Mouse (Mus musculus) stomach, postnatal 0 days (tissue): Measurements from ENCODE around the gene Cars. TPM values are rescaled to one million over a fixed set of nuclear protein-coding genes. Genes with fewer than 3 reads are reported as not detected.

Source experiments
- ATAC-seq: fragments of 200-750 bp; cut with Nextera tagmentation; 2 replicates; pipeline ENCODE4 v1.8.0; 2017; ENCODE audit not compliant: low FRiP score, low TSS enrichment
- DNase-seq: peaks from one replicate; pipeline ENCODE4 v3.0.0-alpha.2; 2016; ENCODE audit warnings: low spot score
- H3K27ac ChIP-seq: fragments of 300-500 bp; sonication (generic); replicated peaks from 2 replicates; pipeline ENCODE4 v1.5.1; 2014; ENCODE audit warnings: mild to moderate bottlenecking, control low read depth
- H3K27me3 ChIP-seq: fragments of 300-500 bp; sonication (generic); 2 replicates; pipeline ENCODE4 v1.6.1; 2014; ENCODE audit warnings: low read length; ENCODE audit not compliant: control insufficient read depth, insufficient read depth
- H3K36me3 ChIP-seq: fragments of 300-500 bp; sonication (generic); 2 replicates; pipeline ENCODE4 v1.6.1; 2014; ENCODE audit warnings: low read length, mixed read lengths; ENCODE audit not compliant: control insufficient read depth, insufficient read depth
- H3K4me1 ChIP-seq: fragments of 300-500 bp; sonication (generic); replicated peaks from 2 replicates; pipeline ENCODE4 v1.6.1; 2014; ENCODE audit warnings: antibody characterized with exemption; ENCODE audit not compliant: control insufficient read depth, insufficient read depth
- H3K4me2 ChIP-seq: fragments of 300-500 bp; sonication (generic); replicated peaks from 2 replicates; pipeline ENCODE4 v1.6.1; 2014; ENCODE audit warnings: low read depth, mild to moderate bottlenecking, control low read depth, moderate library complexity
- H3K4me3 ChIP-seq: fragments of 300-500 bp; sonication (generic); 2 replicates; pipeline ENCODE4 v1.5.1; 2014; ENCODE audit warnings: low read depth, low read length, control low read depth
- H3K9ac ChIP-seq: fragments of 300-500 bp; sonication (generic); 2 replicates; pipeline ENCODE4 v1.6.1; 2014; ENCODE audit warnings: mild to moderate bottlenecking, low read length, control low read depth, mixed read lengths
- H3K9me3 ChIP-seq: fragments of 300-500 bp; sonication (generic); 2 replicates; pipeline ENCODE4 v1.6.1; 2016; ENCODE audit warnings: low read length; ENCODE audit not compliant: control insufficient read depth
- CTCF ChIP-seq: IDR thresholded peaks from 2 replicates; pipeline ENCODE4 v1.5.1; 2016; ENCODE audit warnings: antibody characterized with exemption, low read depth, mild to moderate bottlenecking, moderate library complexity
- EP300 ChIP-seq: optimal IDR thresholded peaks from 2 replicates; pipeline ENCODE3; 2016; ENCODE audit warnings: antibody characterized with exemption
- WGBS: fragments of 180-500 bp; shearing (Covaris S2); extraction: QIAGEN DNeasy Blood & Tissue Kit; methylation state at CpG from one replicate; pipeline ENCODE4 v1.1.7; 2014; 5-methylcytosine and 5-hydroxymethylcytosine counted together
- polyA plus RNA-seq: library from polyadenylated mRNA; unstranded; fragments of >200 nt; fragmentation: Nextera tagmentation; extraction: Ambion mirVana; gene quantifications from 2 replicates; pipeline ENCODE4 v1.2.1, GENCODE M21; 2015

Gene Cars
- polyA plus RNA-seq, 1 experiment from 2014 or later, result 45.5 TPM

- Histone ChIP-seq H3K4me3 (peak overlapping the region; percentile 94), H3K4me2 (peak overlapping the region; percentile 89), H3K27ac (no peak overlapping the region), H3K9me3 (no peaks in the 10 kb centered on the region), H3K4me1 (0 out of 2 replicates have a peak, but pooled peaks cover 4% of the 10 kb centered on the region), H3K27me3 (no peaks in the 10 kb centered on the region), H3K36me3 (no peaks in the 10 kb centered on the region), H3K9ac (no peak overlapping the region)
- no peak for TF ChIP-seq CTCF
- no peak for TF ChIP-seq EP300
- WGBS, result 4% methylated on average over 14 of the region's 15 CpGs
- DNase-seq, result no peak
- no peak for ATAC-seq
Measured at GRCm38 (mm10) chr7:143600231-143600740, 396 bp upstream of the Cars start.

- H3K9me3 ChIP-seq, result no peaks in the 10 kb centered on the region
- no peaks in the 10 kb centered on the region for H3K27me3 ChIP-seq
- peaks cover 8% of the 10 kb centered on the region; the same call in 1 of the 2 replicates for H3K36me3 ChIP-seq
- no peak overlapping the region for H3K4me2 ChIP-seq
- WGBS, result 62% methylated on average over 5 of the region's 5 CpGs
- TF ChIP-seq EP300, result no peak
- TF ChIP-seq CTCF, result no peak
- no peak overlapping the region for H3K27ac ChIP-seq
- DNase-seq (no peak), ATAC-seq (no peak)
- no peak overlapping the region for H3K4me3 ChIP-seq
- no peak overlapping the region for H3K9ac ChIP-seq
- H3K4me1 ChIP-seq, result 0 out of 2 replicates have a peak, but pooled peaks cover 4% of the 10 kb centered on the region
Measured at GRCm38 (mm10) chr7:143594865-143595264, 5.0 kb downstream of the Cars start.

- H3K9me3 ChIP-seq, result no peaks in the 10 kb centered on the region
- H3K27ac ChIP-seq, result no peak overlapping the region
- H3K4me2 ChIP-seq, result no peak overlapping the region
- no peak overlapping the region for H3K9ac ChIP-seq
- peak; percentile 22; the same call in 1 of the 2 replicates for ATAC-seq
- no peaks in the 10 kb centered on the region for H3K4me1 ChIP-seq
- no peaks in the 10 kb centered on the region for H3K27me3 ChIP-seq
- DNase-seq, result no peak
- H3K36me3 ChIP-seq, result peaks cover 14% of the 10 kb centered on the region; the same call in 1 of the 2 replicates
- 81% methylated on average over 10 of the region's 10 CpGs for WGBS
- no peak for TF ChIP-seq CTCF
- TF ChIP-seq EP300, result no peak
- H3K4me3 ChIP-seq, result no peak overlapping the region
Measured at GRCm38 (mm10) chr7:143592255-143592654, 7.6 kb downstream of the Cars start.

GRCm38 (mm10) chr7:143588006-143588405 is 11.9 kb downstream of the Cars start:
- no peak overlapping the region for H3K4me3 ChIP-seq
- H3K4me1 ChIP-seq, result no peaks in the 10 kb centered on the region
- no peaks in the 10 kb centered on the region for H3K27me3 ChIP-seq
- no peak overlapping the region for H3K9ac ChIP-seq
- ATAC-seq, result no peak
- 88% methylated on average over 4 of the region's 4 CpGs for WGBS
- H3K4me2 ChIP-seq, result no peak overlapping the region
- peaks cover 33% of the 10 kb centered on the region; the same call in 1 of the 2 replicates for H3K36me3 ChIP-seq
- no peak overlapping the region for H3K27ac ChIP-seq
- H3K9me3 ChIP-seq, result no peaks in the 10 kb centered on the region
- TF ChIP-seq EP300 (no peak), CTCF (no peak)
- no peak for DNase-seq

- TF ChIP-seq CTCF (no peak), EP300 (no peak)
- DNase-seq, result no peak
- no peaks in the 10 kb centered on the region for H3K9me3 ChIP-seq
- ATAC-seq, result no peak
- H3K36me3 ChIP-seq, result peaks cover 38% of the 10 kb centered on the region; the same call in 1 of the 2 replicates
- no peak overlapping the region for H3K4me3 ChIP-seq
- no peaks in the 10 kb centered on the region for H3K27me3 ChIP-seq
- H3K4me2 ChIP-seq, result no peak overlapping the region
- H3K27ac ChIP-seq, result no peak overlapping the region
- no peaks in the 10 kb centered on the region for H3K4me1 ChIP-seq
- 76% methylated on average over 5 of the region's 5 CpGs for WGBS
- H3K9ac ChIP-seq, result no peak overlapping the region
Measured at GRCm38 (mm10) chr7:143587586-143587985, 12.3 kb downstream of the Cars start.

- Histone ChIP-seq H3K9me3 (no peaks in the 10 kb centered on the region), H3K27me3 (no peaks in the 10 kb centered on the region), H3K4me2 (no peak overlapping the region), H3K4me1 (no peaks in the 10 kb centered on the region), H3K27ac (no peak overlapping the region), H3K36me3 (peaks cover 38% of the 10 kb centered on the region), H3K9ac (no peak overlapping the region), H3K4me3 (no peak overlapping the region)
- ATAC-seq (peak; percentile 64; the same call in 1 of the 2 replicates), DNase-seq (peak; percentile 70)
- TF ChIP-seq CTCF (peak; percentile 90), EP300 (no peak)
- WGBS, result 27% methylated on average over 3 of the region's 3 CpGs
Measured at GRCm38 (mm10) chr7:143583956-143584355, 15.9 kb downstream of the Cars start.
